Mouse (Mus musculus): ENCODE measurements at regions not wholly inside any gene's neighbourhood (a gene's known extent, or its start where the extent isn't known, plus 50 kb on each side); places are given as distances from the start of the nearest gene placed in this dataset.

- ATAC-seq (ENCODE audit: low read depth) = no peak
- no peak overlapping the region for H3K4me2 ChIP-seq (ENCODE audit: low read depth, low read length)
- H3K27me3 ChIP-seq (replicated peaks; ENCODE audit: control insufficient read depth, insufficient read depth, low read length) = no peaks in the 10 kb centered on the region
- no peak overlapping the region for H3K27ac ChIP-seq (replicated peaks; ENCODE audit: low read depth, low read length)
- no peak overlapping the region for H3K4me3 ChIP-seq (ENCODE audit: low read depth, low read length)
- H3K36me3 ChIP-seq (ENCODE audit: control insufficient read depth, insufficient read depth, low read length) = no peaks in the 10 kb centered on the region
- no peaks in the 10 kb centered on the region for H3K9me3 ChIP-seq (ENCODE audit: control insufficient read depth, low read length)
- no peak for DNase-seq (ENCODE audit: low spot score)
- 58% methylated on average over 2 of the region's 2 CpGs for WGBS
- H3K9ac ChIP-seq (ENCODE audit: low read depth, low read length) = no peak overlapping the region
- no peaks in the 10 kb centered on the region; the same call in 1 of the 2 replicates for H3K4me1 ChIP-seq (ENCODE audit: control insufficient read depth, insufficient read depth, low read length)
Measured at GRCm38 (mm10) chr6:95179993-95180392, 63.0 kb downstream of the Kbtbd8 start.

- Histone ChIP-seq H3K9me3 (ENCODE audit: control insufficient read depth, low read length) (no peaks in the 10 kb centered on the region), H3K27ac (replicated peaks; ENCODE audit: low read depth, low read length) (no peak overlapping the region), H3K27me3 (replicated peaks; ENCODE audit: control insufficient read depth, insufficient read depth, low read length) (no peaks in the 10 kb centered on the region), H3K36me3 (ENCODE audit: control insufficient read depth, insufficient read depth, low read length) (no peaks in the 10 kb centered on the region), H3K4me3 (ENCODE audit: low read depth, low read length) (no peak overlapping the region), H3K9ac (ENCODE audit: low read depth, low read length) (no peak overlapping the region), H3K4me2 (ENCODE audit: low read depth, low read length) (no peak overlapping the region), H3K4me1 (ENCODE audit: control insufficient read depth, insufficient read depth, low read length) (no peaks in the 10 kb centered on the region; the same call in 1 of the 2 replicates)
- no peak for ATAC-seq (ENCODE audit: low read depth)
- DNase-seq (ENCODE audit: low spot score) = no peak
- 4% methylated on average over 1 of the region's 1 CpGs for WGBS
Measured at GRCm38 (mm10) chr6:95182238-95182637, 65.2 kb downstream of the Kbtbd8 start.

DNA sequence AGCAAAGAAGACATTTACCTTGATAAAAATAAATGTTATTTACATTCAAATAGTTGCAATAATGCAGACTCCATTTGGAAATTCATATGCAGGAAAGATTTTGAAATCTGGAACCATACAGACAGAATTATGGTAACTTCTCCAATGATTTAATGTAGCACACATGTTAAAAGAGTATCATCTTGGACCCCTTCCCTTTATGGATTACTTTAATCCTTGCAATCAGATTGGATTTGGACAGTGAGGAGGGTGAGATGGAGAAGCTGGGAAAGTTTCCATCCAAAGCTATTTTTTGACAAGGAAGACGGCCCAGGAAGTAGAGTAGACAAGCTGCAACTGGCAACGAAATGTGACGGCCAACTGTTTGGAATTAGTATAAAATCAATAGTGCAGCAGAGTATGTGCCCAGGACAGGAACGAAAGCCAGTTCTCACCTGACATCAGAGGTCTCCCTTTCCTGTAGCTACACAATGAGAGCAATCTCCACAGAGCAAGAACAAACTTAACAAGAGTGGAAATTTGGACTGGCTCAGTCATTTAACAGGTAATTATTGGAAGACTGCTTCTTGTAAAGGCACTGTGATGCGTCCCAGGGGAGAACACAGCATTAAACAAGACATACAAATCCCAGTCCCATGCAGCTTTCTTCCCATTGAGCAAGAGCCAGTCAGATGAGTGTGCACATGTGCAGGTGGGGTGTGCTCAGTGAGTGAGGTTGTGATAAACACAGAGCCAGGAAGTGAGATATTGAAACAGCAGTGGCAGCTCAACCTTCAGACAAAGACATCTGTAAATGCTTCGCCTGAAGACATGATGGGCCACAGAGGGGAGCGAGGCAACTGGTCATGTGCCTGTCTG, 68.3 kb downstream of the Kbtbd8 start:
- H3K9ac ChIP-seq (ENCODE audit: low read depth, low read length) = no peak overlapping the region
- no peak overlapping the region for H3K4me2 ChIP-seq (ENCODE audit: low read depth, low read length)
- H3K9me3 ChIP-seq (ENCODE audit: control insufficient read depth, low read length) = no peaks in the 10 kb centered on the region
- H3K4me3 ChIP-seq (ENCODE audit: low read depth, low read length) = no peak overlapping the region
- H3K4me1 ChIP-seq (ENCODE audit: control insufficient read depth, insufficient read depth, low read length) = no peaks in the 10 kb centered on the region; the same call in 1 of the 2 replicates
- peak; percentile 76 for DNase-seq (ENCODE audit: low spot score)
- 51% methylated on average over 7 of the region's 7 CpGs for WGBS
- peak overlapping the region; percentile 33; the same call in 1 of the 2 replicates for H3K27ac ChIP-seq (replicated peaks; ENCODE audit: low read depth, low read length)
- peak; percentile 81 for ATAC-seq (ENCODE audit: low read depth)
- no peaks in the 10 kb centered on the region for H3K36me3 ChIP-seq (ENCODE audit: control insufficient read depth, insufficient read depth, low read length)
- H3K27me3 ChIP-seq (replicated peaks; ENCODE audit: control insufficient read depth, insufficient read depth, low read length) = no peaks in the 10 kb centered on the region

GRCm38 (mm10) chr6:95196631-95197030, 79.6 kb downstream of the Kbtbd8 start:
- Histone ChIP-seq H3K4me3 (ENCODE audit: low read depth, low read length) (no peak overlapping the region), H3K27ac (replicated peaks; ENCODE audit: low read depth, low read length) (no peak overlapping the region), H3K27me3 (replicated peaks; ENCODE audit: control insufficient read depth, insufficient read depth, low read length) (no peaks in the 10 kb centered on the region), H3K4me2 (ENCODE audit: low read depth, low read length) (no peak overlapping the region), H3K9ac (ENCODE audit: low read depth, low read length) (no peak overlapping the region), H3K4me1 (ENCODE audit: control insufficient read depth, insufficient read depth, low read length) (no peaks in the 10 kb centered on the region), H3K36me3 (ENCODE audit: control insufficient read depth, insufficient read depth, low read length) (no peaks in the 10 kb centered on the region), H3K9me3 (ENCODE audit: control insufficient read depth, low read length) (no peaks in the 10 kb centered on the region)
- ATAC-seq (ENCODE audit: low read depth) (no peak), DNase-seq (ENCODE audit: low spot score) (no peak)
- 51% methylated on average over 2 of the region's 2 CpGs for WGBS

GRCm38 (mm10) chr6:95198611-95199010, 81.6 kb downstream of the Kbtbd8 start:
- Histone ChIP-seq H3K27ac (replicated peaks; ENCODE audit: low read depth, low read length) (no peak overlapping the region), H3K36me3 (ENCODE audit: control insufficient read depth, insufficient read depth, low read length) (no peaks in the 10 kb centered on the region), H3K9ac (ENCODE audit: low read depth, low read length) (no peak overlapping the region), H3K4me3 (ENCODE audit: low read depth, low read length) (no peak overlapping the region), H3K27me3 (replicated peaks; ENCODE audit: control insufficient read depth, insufficient read depth, low read length) (no peaks in the 10 kb centered on the region), H3K4me2 (ENCODE audit: low read depth, low read length) (no peak overlapping the region), H3K4me1 (ENCODE audit: control insufficient read depth, insufficient read depth, low read length) (peaks cover 8% of the 10 kb centered on the region; the same call in 1 of the 2 replicates), H3K9me3 (ENCODE audit: control insufficient read depth, low read length) (no peaks in the 10 kb centered on the region)
- WGBS = 76% methylated on average over 6 of the region's 6 CpGs
- no peak for ATAC-seq (ENCODE audit: low read depth)
- DNase-seq (ENCODE audit: low spot score) = no peak

GRCm38 (mm10) chr6:95202291-95202790, 85.3 kb downstream of the Kbtbd8 start:
- Histone ChIP-seq H3K9ac (ENCODE audit: low read depth, low read length) (no peak overlapping the region), H3K4me2 (ENCODE audit: low read depth, low read length) (peak overlapping the region; percentile 19), H3K36me3 (ENCODE audit: control insufficient read depth, insufficient read depth, low read length) (no peaks in the 10 kb centered on the region), H3K27me3 (replicated peaks; ENCODE audit: control insufficient read depth, insufficient read depth, low read length) (no peaks in the 10 kb centered on the region), H3K27ac (replicated peaks; ENCODE audit: low read depth, low read length) (peak overlapping the region; percentile 73), H3K4me1 (ENCODE audit: control insufficient read depth, insufficient read depth, low read length) (peaks cover 15% of the 10 kb centered on the region; the same call in 1 of the 2 replicates), H3K4me3 (ENCODE audit: low read depth, low read length) (no peak overlapping the region), H3K9me3 (ENCODE audit: control insufficient read depth, low read length) (no peaks in the 10 kb centered on the region)
- peak; percentile 50; the same call in 1 of the 2 replicates for ATAC-seq (ENCODE audit: low read depth)
- peak; percentile 83 for DNase-seq (ENCODE audit: low spot score)
- WGBS = 21% methylated on average over 6 of the region's 6 CpGs

DNA sequence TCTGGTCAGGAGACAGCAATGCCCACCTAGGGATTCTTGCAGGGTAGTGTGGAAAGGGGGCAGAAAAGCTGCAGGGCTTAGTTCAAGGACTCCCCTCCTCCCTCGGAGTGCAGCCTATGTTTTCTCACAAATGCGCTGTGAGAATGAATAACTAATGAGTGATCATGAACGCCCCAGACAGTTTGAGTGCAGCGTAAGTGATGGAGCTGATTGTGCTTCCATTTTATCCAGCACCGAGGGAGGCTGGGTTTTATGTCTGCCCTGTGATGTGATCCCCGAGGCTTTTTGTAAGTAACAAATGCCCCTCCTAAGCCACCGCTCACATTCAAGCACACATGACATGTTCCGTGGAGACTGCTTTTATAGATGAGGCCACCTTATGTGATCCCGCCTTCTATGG, 85.9 kb downstream of the Kbtbd8 start:
- no peak overlapping the region for H3K9ac ChIP-seq (ENCODE audit: low read depth, low read length)
- peaks cover 15% of the 10 kb centered on the region; the same call in 1 of the 2 replicates for H3K4me1 ChIP-seq (ENCODE audit: control insufficient read depth, insufficient read depth, low read length)
- H3K27ac ChIP-seq (replicated peaks; ENCODE audit: low read depth, low read length) = no peak overlapping the region; the same call in 1 of the 2 replicates
- no peak overlapping the region for H3K4me2 ChIP-seq (ENCODE audit: low read depth, low read length)
- ATAC-seq (ENCODE audit: low read depth) (0 out of 2 replicates have a peak, but pooled peaks have one; percentile 26), DNase-seq (ENCODE audit: low spot score) (no peak)
- 65% methylated on average over 9 of the region's 9 CpGs for WGBS
- no peaks in the 10 kb centered on the region for H3K36me3 ChIP-seq (ENCODE audit: control insufficient read depth, insufficient read depth, low read length)
- H3K27me3 ChIP-seq (replicated peaks; ENCODE audit: control insufficient read depth, insufficient read depth, low read length) = no peaks in the 10 kb centered on the region
- no peaks in the 10 kb centered on the region for H3K9me3 ChIP-seq (ENCODE audit: control insufficient read depth, low read length)
- no peak overlapping the region for H3K4me3 ChIP-seq (ENCODE audit: low read depth, low read length)

DNA sequence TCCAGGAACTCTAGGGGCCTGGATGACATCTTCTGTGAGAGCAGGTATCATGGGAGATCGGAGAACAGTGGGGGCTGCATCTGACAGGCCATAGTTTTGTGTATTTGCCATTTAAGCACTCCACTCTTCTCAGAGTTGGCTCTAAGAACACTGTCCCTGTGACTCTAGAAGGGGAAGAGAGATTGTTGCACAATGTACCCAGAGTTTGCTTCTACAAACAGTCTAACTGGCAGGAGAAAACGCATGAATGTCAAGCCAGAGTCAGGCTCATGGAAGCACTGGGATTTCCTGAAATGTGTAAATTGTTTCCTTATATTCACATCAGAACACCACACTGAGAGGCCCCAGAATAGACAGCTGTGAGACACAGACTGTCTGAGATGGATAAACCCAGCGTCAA, 87.2 kb downstream of the Kbtbd8 start:
- Histone ChIP-seq H3K27ac (replicated peaks; ENCODE audit: low read depth, low read length) (peak overlapping the region; percentile 48; the same call in 1 of the 2 replicates), H3K27me3 (replicated peaks; ENCODE audit: control insufficient read depth, insufficient read depth, low read length) (no peaks in the 10 kb centered on the region), H3K9me3 (ENCODE audit: control insufficient read depth, low read length) (no peaks in the 10 kb centered on the region), H3K36me3 (ENCODE audit: control insufficient read depth, insufficient read depth, low read length) (no peaks in the 10 kb centered on the region), H3K4me1 (ENCODE audit: control insufficient read depth, insufficient read depth, low read length) (peaks cover 15% of the 10 kb centered on the region; the same call in 1 of the 2 replicates), H3K4me3 (ENCODE audit: low read depth, low read length) (no peak overlapping the region), H3K9ac (ENCODE audit: low read depth, low read length) (no peak overlapping the region), H3K4me2 (ENCODE audit: low read depth, low read length) (no peak overlapping the region)
- ATAC-seq (ENCODE audit: low read depth) (no peak), DNase-seq (ENCODE audit: low spot score) (peak; percentile 17)
- WGBS = 41% methylated on average over 3 of the region's 3 CpGs

Data from embryonic facial prominence, embryonic 14.5 days (tissue).